Mouse (Mus musculus): ENCODE measurements around the gene Grm3. TPM values are rescaled to one million over a fixed set of nuclear protein-coding genes. Genes with fewer than 3 reads are reported as not detected.

The Grm3 gene
- total RNA-seq (2021) (not detected), polyA plus RNA-seq (2012; rRNA removed) (0.03 TPM in 1 of 2 replicates, not detected in the other)
- long read RNA-seq: 0 reads

GRCm38 (mm10) chr5:9724956-9725600 is at the start of gene Grm3:
TSS of gene Grm3 (minus strand) at chr5:9725170.
- DNase-seq: no peak

- no peak for DNase-seq
These were observed 30.8 kb upstream of the Grm3 start for GRCm38 (mm10) chr5:9755751-9756150.

- no peak for DNase-seq
These were observed 23.2 kb upstream of the Grm3 start for GRCm38 (mm10) chr5:9748184-9748583.

GRCm38 (mm10) chr5:9744120-9744519 is 19.1 kb upstream of the Grm3 start:
- no peak for DNase-seq

GRCm38 (mm10) chr5:9725601-9726268 is 765 bp upstream of the Grm3 start:
- peak; percentile 17 for DNase-seq

GRCm38 (mm10) chr5:9724287-9724955 is 549 bp downstream of the Grm3 start:
- no peak for DNase-seq

GRCm38 (mm10) chr5:9721136-9721535 is 3.8 kb downstream of the Grm3 start:
- DNase-seq: no peak

GRCm38 (mm10) chr5:9716295-9716694 is 8.7 kb downstream of the Grm3 start:
- DNase-seq: no peak

- DNase-seq: no peak
These were observed 17.9 kb downstream of the Grm3 start for GRCm38 (mm10) chr5:9707096-9707495.

- no peak for DNase-seq
These were observed 21.5 kb downstream of the Grm3 start for GRCm38 (mm10) chr5:9703385-9704009.

GRCm38 (mm10) chr5:9702656-9703384 is 22.1 kb downstream of the Grm3 start:
- no peak for DNase-seq

- no peak for DNase-seq
These were observed 32.6 kb downstream of the Grm3 start for GRCm38 (mm10) chr5:9692333-9692732.

- DNase-seq: no peak
These were observed 34.2 kb downstream of the Grm3 start for GRCm38 (mm10) chr5:9690599-9691242.

- no peak for DNase-seq
These were observed 34.8 kb downstream of the Grm3 start for GRCm38 (mm10) chr5:9690192-9690591.

- DNase-seq: no peak
These were observed 41.8 kb downstream of the Grm3 start for GRCm38 (mm10) chr5:9683204-9683603.

GRCm38 (mm10) chr5:9669002-9669401 is 56.0 kb downstream of the Grm3 start:
- DNase-seq: no peak

GRCm38 (mm10) chr5:9663416-9663815 is 61.6 kb downstream of the Grm3 start:
- no peak for DNase-seq

- no peak for DNase-seq
These were observed 62.9 kb downstream of the Grm3 start for GRCm38 (mm10) chr5:9661870-9662589.

GRCm38 (mm10) chr5:9638612-9639011 is 86.4 kb downstream of the Grm3 start:
- DNase-seq: no peak

GRCm38 (mm10) chr5:9627220-9627619 is 97.8 kb downstream of the Grm3 start:
- DNase-seq: peak; percentile 1

- DNase-seq: no peak
These were observed 100.6 kb downstream of the Grm3 start for GRCm38 (mm10) chr5:9624396-9624795.

Data from adrenal gland, adult 2 months (tissue).